Mouse (Mus musculus): ENCODE measurements around the gene Pcbp1. TPM values are rescaled to one million over a fixed set of nuclear protein-coding genes. Genes with fewer than 3 reads are reported as not detected.
A peak's percentile ranks its signal among the peaks of the same experiment; 100 is the strongest.

Pcbp1 gene
- polyA plus RNA-seq, 1 experiment = 331 TPM

DNA sequence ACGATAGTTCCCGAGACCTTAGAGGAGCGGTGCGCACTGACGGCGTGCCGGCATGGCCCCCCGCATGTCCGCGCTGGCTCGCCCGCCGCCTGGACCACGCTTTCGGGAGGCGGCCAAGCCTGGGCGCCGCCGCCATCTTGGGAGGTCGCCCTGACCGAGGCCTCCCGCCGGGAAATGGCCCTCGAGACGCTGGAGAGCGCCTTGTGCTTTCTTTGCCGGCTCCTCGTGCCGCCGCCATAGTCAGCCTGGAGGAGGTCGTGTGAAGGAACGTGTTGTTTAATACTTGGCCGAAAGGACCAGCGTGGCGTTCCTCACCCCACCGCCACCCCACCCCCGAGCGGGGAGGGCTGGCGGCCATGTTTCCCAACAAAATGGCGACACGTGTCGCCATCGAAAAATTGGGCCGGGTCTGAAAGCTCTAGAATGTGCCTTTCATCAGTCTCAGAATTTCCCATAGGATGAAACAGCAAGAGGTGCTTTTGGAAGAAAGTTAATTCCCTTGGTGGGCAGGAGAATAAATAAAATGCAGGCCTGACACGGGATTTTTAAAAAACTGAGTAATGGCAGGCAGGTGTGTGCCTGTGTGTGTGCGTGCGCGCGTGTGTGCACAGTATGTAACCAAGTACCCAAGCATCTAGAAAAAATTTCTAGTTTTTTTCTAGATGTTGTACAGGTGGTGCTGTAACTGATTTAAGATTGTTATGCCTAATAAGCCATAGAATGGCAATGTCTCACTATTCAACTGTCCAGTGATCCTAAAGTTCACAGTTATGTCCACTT is 1.0 kb upstream of the Pcbp1 start:
- Histone ChIP-seq H3K4me3 (ENCODE audit: low read depth, low read length) (peak overlapping the region; percentile 70), H3K9ac (ENCODE audit: low read depth, poor library complexity, severe bottlenecking) (peak overlapping the region; percentile 83), H3K27ac (ENCODE audit: insufficient read depth, low read length) (peak overlapping the region; percentile 91), H3K4me1 (ENCODE audit: control insufficient read depth, insufficient read depth, low read length) (no peaks in the 10 kb centered on the region), H3K9me3 (replicated peaks; ENCODE audit: control insufficient read depth, insufficient read depth, low read length, poor library complexity, severe bottlenecking) (no peaks in the 10 kb centered on the region), H3K36me3 (ENCODE audit: control insufficient read depth, insufficient read depth, low read length, poor library complexity, severe bottlenecking) (peaks cover 27% of the 10 kb centered on the region), H3K27me3 (ENCODE audit: control insufficient read depth, insufficient read depth, low read length, poor library complexity, severe bottlenecking) (no peaks in the 10 kb centered on the region)
- TF ChIP-seq CTCF (IDR thresholded peaks at IDR 0.05; ENCODE audit: low read depth, low read length) (no peak), EP300 (IDR thresholded peaks at IDR 0.05; ENCODE audit: insufficient read depth, low read depth, low read length) (no peak), POLR2A (IDR thresholded peaks at IDR 0.05; ENCODE audit: insufficient read depth, low read length) (no peak)

DNA sequence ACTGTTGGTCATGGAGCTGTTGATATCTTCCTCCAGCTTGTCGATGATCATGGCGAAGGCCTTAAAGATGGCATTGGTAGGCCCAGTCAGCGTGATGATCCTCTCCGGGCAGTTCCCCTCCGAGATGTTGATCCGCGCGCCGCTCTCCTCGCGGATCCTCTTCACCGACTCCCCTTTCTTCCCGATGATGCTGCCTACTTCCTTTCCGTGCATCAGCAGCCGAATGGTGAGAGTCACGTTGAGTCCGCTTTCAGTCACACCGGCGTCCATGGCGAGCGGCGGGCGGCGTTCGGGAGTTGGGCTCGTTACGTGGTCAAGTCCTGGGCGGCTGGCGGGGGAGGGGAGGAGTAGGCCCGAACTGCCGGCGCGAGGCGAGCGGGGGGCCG is 482 bp downstream of the Pcbp1 start:
- Histone ChIP-seq H3K36me3 (ENCODE audit: control insufficient read depth, insufficient read depth, low read length, poor library complexity, severe bottlenecking) (peaks cover 23% of the 10 kb centered on the region), H3K9ac (ENCODE audit: low read depth, poor library complexity, severe bottlenecking) (peak overlapping the region; percentile 83), H3K4me1 (ENCODE audit: control insufficient read depth, insufficient read depth, low read length) (no peaks in the 10 kb centered on the region), H3K4me3 (ENCODE audit: low read depth, low read length) (peak overlapping the region; percentile 88), H3K27ac (ENCODE audit: insufficient read depth, low read length) (peak overlapping the region; percentile 88), H3K9me3 (replicated peaks; ENCODE audit: control insufficient read depth, insufficient read depth, low read length, poor library complexity, severe bottlenecking) (no peaks in the 10 kb centered on the region), H3K27me3 (ENCODE audit: control insufficient read depth, insufficient read depth, low read length, poor library complexity, severe bottlenecking) (no peaks in the 10 kb centered on the region)
- no peak for TF ChIP-seq CTCF (IDR thresholded peaks at IDR 0.05; ENCODE audit: low read depth, low read length)
- no peak for TF ChIP-seq EP300 (IDR thresholded peaks at IDR 0.05; ENCODE audit: insufficient read depth, low read depth, low read length)
- no peak for TF ChIP-seq POLR2A (IDR thresholded peaks at IDR 0.05; ENCODE audit: insufficient read depth, low read length)

DNA sequence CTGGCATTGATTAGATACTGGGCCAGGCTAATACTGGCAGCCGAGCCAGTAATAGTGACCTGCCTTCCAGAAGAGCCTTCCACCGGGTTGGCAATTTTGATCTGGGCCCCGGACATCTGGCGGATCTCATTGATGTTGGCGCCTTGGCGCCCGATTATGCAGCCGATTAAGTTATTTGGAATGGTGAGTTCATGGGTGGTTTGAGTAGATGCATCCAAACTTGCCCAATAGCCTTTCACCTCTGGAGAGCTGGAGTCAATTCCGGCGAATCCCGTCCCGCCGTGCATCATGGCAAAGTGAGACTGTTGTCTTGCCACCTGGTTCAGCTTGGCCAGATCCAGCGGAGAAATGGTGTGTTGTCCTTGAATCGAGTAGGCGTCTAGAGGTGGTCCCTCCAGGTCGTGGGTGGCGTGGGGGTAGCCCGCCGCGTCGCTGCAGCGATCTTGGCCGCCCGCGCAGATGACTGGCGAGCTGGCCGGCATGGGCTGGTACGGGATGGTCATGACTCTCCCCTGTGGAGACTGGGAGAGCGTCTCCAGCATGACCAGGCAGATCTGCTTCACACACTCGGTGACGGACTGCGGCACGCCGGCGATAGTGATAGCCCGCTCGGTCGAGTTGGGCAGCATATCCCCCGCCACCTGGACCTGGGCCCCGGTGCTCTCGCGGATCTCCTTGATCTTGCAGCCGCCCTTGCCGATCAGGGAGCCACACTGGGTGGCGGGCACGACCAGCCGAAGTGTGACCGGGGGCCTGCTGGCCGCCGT is 1.1 kb downstream of the Pcbp1 start:
- Histone ChIP-seq H3K4me3 (ENCODE audit: low read depth, low read length) (peak overlapping the region; percentile 88), H3K27me3 (ENCODE audit: control insufficient read depth, insufficient read depth, low read length, poor library complexity, severe bottlenecking) (no peaks in the 10 kb centered on the region), H3K4me1 (ENCODE audit: control insufficient read depth, insufficient read depth, low read length) (peaks cover 1% of the 10 kb centered on the region), H3K9ac (ENCODE audit: low read depth, poor library complexity, severe bottlenecking) (peak overlapping the region; percentile 83), H3K9me3 (replicated peaks; ENCODE audit: control insufficient read depth, insufficient read depth, low read length, poor library complexity, severe bottlenecking) (no peaks in the 10 kb centered on the region), H3K36me3 (ENCODE audit: control insufficient read depth, insufficient read depth, low read length, poor library complexity, severe bottlenecking) (peaks cover 23% of the 10 kb centered on the region), H3K27ac (ENCODE audit: insufficient read depth, low read length) (peak overlapping the region; percentile 88)
- TF ChIP-seq POLR2A (IDR thresholded peaks at IDR 0.05; ENCODE audit: insufficient read depth, low read length) (no peak), EP300 (IDR thresholded peaks at IDR 0.05; ENCODE audit: insufficient read depth, low read depth, low read length) (no peak), CTCF (IDR thresholded peaks at IDR 0.05; ENCODE audit: low read depth, low read length) (no peak)

GRCm38 (mm10) chr6:86523755-86524434 is 2.2 kb downstream of the Pcbp1 start:
- peaks cover 23% of the 10 kb centered on the region for H3K36me3 ChIP-seq (ENCODE audit: control insufficient read depth, insufficient read depth, low read length, poor library complexity, severe bottlenecking)
- H3K27ac ChIP-seq (ENCODE audit: insufficient read depth, low read length) = peak overlapping the region; percentile 66
- peak overlapping the region; percentile 86 for H3K4me3 ChIP-seq (ENCODE audit: low read depth, low read length)
- no peaks in the 10 kb centered on the region for H3K9me3 ChIP-seq (replicated peaks; ENCODE audit: control insufficient read depth, insufficient read depth, low read length, poor library complexity, severe bottlenecking)
- H3K4me1 ChIP-seq (ENCODE audit: control insufficient read depth, insufficient read depth, low read length) = peaks cover 4% of the 10 kb centered on the region
- no peaks in the 10 kb centered on the region for H3K27me3 ChIP-seq (ENCODE audit: control insufficient read depth, insufficient read depth, low read length, poor library complexity, severe bottlenecking)
- TF ChIP-seq POLR2A (IDR thresholded peaks at IDR 0.05; ENCODE audit: insufficient read depth, low read length) (no peak), EP300 (IDR thresholded peaks at IDR 0.05; ENCODE audit: insufficient read depth, low read depth, low read length) (no peak), CTCF (IDR thresholded peaks at IDR 0.05; ENCODE audit: low read depth, low read length) (no peak)
- H3K9ac ChIP-seq (ENCODE audit: low read depth, poor library complexity, severe bottlenecking) = peak overlapping the region; percentile 83

GRCm38 (mm10) chr6:86523242-86523754 is 2.8 kb downstream of the Pcbp1 start:
- no peaks in the 10 kb centered on the region for H3K27me3 ChIP-seq (ENCODE audit: control insufficient read depth, insufficient read depth, low read length, poor library complexity, severe bottlenecking)
- peak overlapping the region; percentile 83 for H3K9ac ChIP-seq (ENCODE audit: low read depth, poor library complexity, severe bottlenecking)
- no peaks in the 10 kb centered on the region for H3K9me3 ChIP-seq (replicated peaks; ENCODE audit: control insufficient read depth, insufficient read depth, low read length, poor library complexity, severe bottlenecking)
- peaks cover 23% of the 10 kb centered on the region for H3K36me3 ChIP-seq (ENCODE audit: control insufficient read depth, insufficient read depth, low read length, poor library complexity, severe bottlenecking)
- TF ChIP-seq POLR2A (IDR thresholded peaks at IDR 0.05; ENCODE audit: insufficient read depth, low read length) (no peak), EP300 (IDR thresholded peaks at IDR 0.05; ENCODE audit: insufficient read depth, low read depth, low read length) (no peak)
- peak overlapping the region; percentile 66 for H3K27ac ChIP-seq (ENCODE audit: insufficient read depth, low read length)
- H3K4me1 ChIP-seq (ENCODE audit: control insufficient read depth, insufficient read depth, low read length) = peaks cover 4% of the 10 kb centered on the region
- peak overlapping the region; percentile 86 for H3K4me3 ChIP-seq (ENCODE audit: low read depth, low read length)

Data from ES-Bruce4 (cell line).